Mouse (Mus musculus): ENCODE data around the gene Ubac2.

Gene Ubac2

DNA sequence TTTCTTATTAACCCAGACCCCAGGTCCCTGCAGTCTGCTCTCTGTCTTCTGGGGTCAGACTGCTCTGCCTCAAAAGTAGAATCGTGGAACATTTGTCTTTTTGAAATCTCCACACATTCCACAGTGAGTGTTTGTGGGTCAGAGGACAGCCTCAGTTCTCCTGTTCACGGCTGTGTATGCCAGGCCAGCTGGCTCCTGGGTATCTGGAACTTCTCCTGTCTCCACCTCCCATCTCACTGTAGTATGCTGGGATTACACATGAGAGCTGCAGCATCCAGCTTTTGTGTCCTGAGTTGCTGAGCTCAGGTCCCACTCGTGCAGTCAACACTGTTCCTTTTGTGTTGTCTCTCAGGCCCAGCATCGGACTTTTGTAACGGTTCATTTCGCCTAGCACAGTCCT is 46.5 kb downstream of the Ubac2 start:
- no peak for DNase-seq (ENCODE audit: low spot score)

DNA sequence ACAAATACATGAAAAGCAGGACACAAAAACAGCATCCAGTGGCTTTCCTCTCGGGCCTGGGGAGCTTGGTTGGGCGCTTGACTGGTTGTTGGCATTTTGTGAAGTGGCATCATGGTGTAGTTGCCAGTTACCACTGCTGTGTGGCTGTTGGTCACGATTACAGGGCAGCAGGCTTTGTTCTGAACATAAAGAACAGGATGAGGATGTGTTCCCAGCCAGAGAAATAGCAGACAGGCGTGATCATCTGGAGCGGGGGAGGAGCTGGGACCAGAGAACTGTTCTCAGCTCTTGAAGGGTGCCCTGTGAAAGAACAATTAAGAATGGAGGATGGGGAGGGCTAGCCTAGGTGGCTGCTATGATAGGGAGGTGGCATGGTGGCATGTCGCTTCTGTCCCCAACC is 48.5 kb downstream of the Ubac2 start:
- no peak for DNase-seq (ENCODE audit: low spot score)

DNA sequence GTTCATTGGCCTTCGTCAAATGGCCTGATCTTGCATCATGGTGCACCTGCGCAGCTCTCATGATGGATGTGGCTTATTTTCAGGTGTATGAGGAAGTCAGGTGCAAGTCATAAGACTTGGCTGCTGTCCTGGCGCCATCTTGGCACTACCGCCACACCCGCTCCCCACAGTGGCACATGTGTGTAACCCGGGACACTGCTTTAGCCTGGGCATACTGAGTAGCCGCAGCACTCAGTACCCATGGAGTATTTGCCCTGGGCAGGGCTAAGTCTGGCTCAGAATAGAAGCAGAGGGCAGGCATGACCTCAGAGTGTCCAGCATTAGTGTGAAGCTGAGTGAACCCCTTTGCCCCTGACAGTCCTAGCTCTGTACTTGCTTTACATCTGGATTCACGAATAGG is 49.0 kb downstream of the Ubac2 start:
- DNase-seq (ENCODE audit: low spot score): no peak

- DNase-seq (ENCODE audit: low spot score): no peak
These were observed 50.1 kb downstream of the Ubac2 start for GRCm38 (mm10) chr14:121928375-121929137.

DNA sequence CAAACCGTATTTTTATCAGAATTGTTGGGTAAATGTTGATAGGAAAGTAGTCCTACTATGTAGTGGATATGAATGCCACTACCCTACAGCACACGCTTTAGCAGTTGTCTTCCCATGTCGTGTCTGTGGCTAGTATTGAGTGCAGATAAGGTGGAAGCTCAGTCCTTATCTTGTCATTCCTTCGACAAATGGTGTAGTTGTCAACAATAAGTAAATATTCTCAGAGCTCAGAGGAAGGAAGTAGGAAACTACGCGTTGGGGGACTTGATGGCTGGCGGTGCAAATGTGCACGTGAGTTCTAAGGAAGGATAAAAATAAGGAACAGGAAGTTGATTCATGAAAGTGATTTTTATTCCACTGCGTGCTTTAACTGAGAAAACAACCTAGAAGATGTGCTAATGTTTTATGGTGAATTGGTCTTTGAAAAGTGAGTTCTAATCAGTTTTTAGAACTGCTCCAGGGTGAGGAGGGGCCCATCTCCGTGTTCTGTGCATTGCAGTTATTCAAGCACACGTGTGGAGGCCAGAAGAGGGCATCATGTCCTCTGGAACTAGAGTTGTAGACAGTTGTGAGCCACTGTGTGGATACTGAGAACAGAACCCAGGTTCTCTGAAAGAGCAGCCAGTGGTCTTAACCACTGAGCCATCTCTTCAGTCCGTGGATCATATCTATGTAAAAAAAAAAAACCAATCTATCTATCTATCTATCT is 51.0 kb downstream of the Ubac2 start:
- no peak for DNase-seq (ENCODE audit: low spot score)

GRCm38 (mm10) chr14:121930731-121931383 is 52.4 kb downstream of the Ubac2 start:
- DNase-seq (ENCODE audit: low spot score): no peak

GRCm38 (mm10) chr14:121931594-121931993 is 53.2 kb downstream of the Ubac2 start:
- no peak for DNase-seq (ENCODE audit: low spot score)

GRCm38 (mm10) chr14:121932180-121932579 is 53.8 kb downstream of the Ubac2 start:
- DNase-seq (ENCODE audit: low spot score): no peak

GRCm38 (mm10) chr14:121933906-121934596 is 55.6 kb downstream of the Ubac2 start:
- DNase-seq (ENCODE audit: low spot score): no peak

GRCm38 (mm10) chr14:121934597-121934946 is 56.2 kb downstream of the Ubac2 start:
- DNase-seq (ENCODE audit: low spot score): no peak

GRCm38 (mm10) chr14:121936356-121936755 is 57.9 kb downstream of the Ubac2 start:
- DNase-seq (ENCODE audit: low spot score): no peak

- no peak for DNase-seq (ENCODE audit: low spot score)
These were observed 58.4 kb downstream of the Ubac2 start for GRCm38 (mm10) chr14:121936856-121937255.

- no peak for DNase-seq (ENCODE audit: low spot score)
These were observed 59.3 kb downstream of the Ubac2 start for GRCm38 (mm10) chr14:121937601-121938255.

DNA sequence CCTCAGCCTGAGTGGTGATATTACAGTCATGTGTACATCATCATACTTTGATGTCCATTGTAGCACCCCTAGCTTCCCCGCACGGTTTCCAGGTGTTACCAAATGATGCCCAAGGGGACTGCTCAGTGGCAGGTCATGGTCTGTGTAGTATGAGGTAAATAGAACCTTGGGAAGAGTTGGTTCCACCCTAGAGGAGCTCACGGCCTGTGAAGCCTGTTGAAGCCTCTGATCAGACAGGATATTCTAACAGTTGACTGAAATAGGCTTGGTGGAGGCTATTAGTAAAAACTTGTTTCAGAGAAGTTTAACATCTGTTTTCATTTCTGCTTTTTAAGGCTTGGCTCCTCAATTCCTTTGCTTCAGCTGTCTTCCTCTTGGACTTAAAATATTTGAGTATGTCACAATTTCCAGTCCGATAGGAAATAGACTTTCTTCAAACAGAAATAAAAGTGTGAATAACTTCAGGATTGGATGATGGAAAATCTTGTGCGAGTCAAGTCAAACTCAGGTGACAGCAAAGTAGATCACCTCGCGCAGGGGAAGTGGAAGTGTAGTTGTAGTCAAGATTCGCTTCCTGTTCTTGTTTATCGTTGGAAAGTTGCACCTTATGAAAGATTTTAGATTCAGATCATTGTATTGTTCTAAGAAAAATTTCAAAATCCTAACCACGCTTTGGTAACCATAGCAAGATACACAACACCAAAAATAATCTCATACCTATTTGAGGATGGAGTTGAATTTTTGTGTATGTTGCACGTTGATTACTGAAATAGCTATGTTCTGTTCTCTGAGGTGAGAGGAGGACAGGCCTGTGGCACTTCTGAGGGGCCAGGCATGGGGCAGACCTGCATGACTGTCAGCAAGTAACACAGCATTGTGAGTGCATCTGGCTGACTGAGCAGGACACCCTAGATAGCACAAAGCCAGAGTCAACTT is 60.1 kb downstream of the Ubac2 start:
- DNase-seq (ENCODE audit: low spot score): no peak

GRCm38 (mm10) chr14:121939582-121939981 is 61.2 kb downstream of the Ubac2 start:
- no peak for DNase-seq (ENCODE audit: low spot score)

GRCm38 (mm10) chr14:121946131-121946530 is 67.7 kb downstream of the Ubac2 start:
- DNase-seq (ENCODE audit: low spot score): no peak

DNA sequence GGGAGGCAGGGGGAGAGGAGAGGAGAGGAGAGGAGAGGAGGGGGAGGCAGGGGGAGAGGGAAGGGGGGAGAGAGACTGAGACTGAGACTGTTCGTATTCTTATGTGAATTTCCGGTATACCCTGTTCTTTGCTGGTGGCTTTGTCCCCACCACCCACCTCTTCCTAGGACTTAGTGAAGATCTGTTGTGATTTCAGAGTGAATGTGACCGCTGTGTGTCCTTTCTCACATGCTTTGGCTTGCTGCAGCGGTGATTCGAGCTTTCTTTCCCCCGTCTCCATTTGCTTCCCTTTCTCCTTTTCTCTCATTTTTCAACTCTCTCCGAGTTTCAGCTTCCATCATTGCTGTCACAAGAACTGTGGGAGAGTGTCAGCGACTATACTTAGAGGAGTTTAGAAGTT is 68.3 kb downstream of the Ubac2 start:
- DNase-seq (ENCODE audit: low spot score): no peak

GRCm38 (mm10) chr14:121947201-121947760 is 68.9 kb downstream of the Ubac2 start:
- no peak for DNase-seq (ENCODE audit: low spot score)

- DNase-seq (ENCODE audit: low spot score): no peak
These were observed 69.5 kb downstream of the Ubac2 start for GRCm38 (mm10) chr14:121947966-121948365.

- no peak for DNase-seq (ENCODE audit: low spot score)
These were observed 71.0 kb downstream of the Ubac2 start for GRCm38 (mm10) chr14:121949436-121949835.

GRCm38 (mm10) chr14:121949897-121950296 is 71.5 kb downstream of the Ubac2 start:
- no peak for DNase-seq (ENCODE audit: low spot score)
